Mouse (Mus musculus) neural tube, embryonic 11.5 days (tissue): ENCODE data around the gene Gm49318. TPM values are rescaled to one million over a fixed set of nuclear protein-coding genes. Genes with fewer than 3 reads are reported as not detected.
A peak's percentile ranks its signal among the peaks of the same experiment; 100 is the strongest.

Experiments used
- ATAC-seq: fragments of 200-750 bp; cut with Nextera tagmentation; 2 replicates; pipeline ENCODE4 v1.8.0; 2017; ENCODE audit warnings: moderate number of reproducible peaks, mild to moderate bottlenecking, moderate TSS enrichment, moderate library complexity; ENCODE audit not compliant: insufficient read depth, low FRiP score, low TSS enrichment
- DNase-seq: peaks from one replicate; pipeline ENCODE4 v3.0.0-alpha.2; 2015; ENCODE audit warnings: low spot score
- H3K27ac ChIP-seq: fragments of 300-500 bp; sonication (generic); 2 replicates; pipeline ENCODE4 v1.5.1; 2014; ENCODE audit warnings: low read depth, mild to moderate bottlenecking, low read length
- H3K27me3 ChIP-seq: fragments of 300-500 bp; sonication (generic); 2 replicates; pipeline ENCODE4 v1.6.1; 2014; ENCODE audit warnings: mild to moderate bottlenecking, low read length, mixed read lengths; ENCODE audit not compliant: control insufficient read depth, insufficient read depth
- H3K36me3 ChIP-seq: fragments of 300-500 bp; sonication (generic); 2 replicates; pipeline ENCODE4 v1.6.1; 2014; ENCODE audit warnings: mild to moderate bottlenecking, low read length, moderate library complexity, mixed read lengths; ENCODE audit not compliant: control insufficient read depth, insufficient read depth
- H3K4me1 ChIP-seq: fragments of 300-500 bp; sonication (generic); 2 replicates; pipeline ENCODE4 v1.6.1; 2014; ENCODE audit warnings: low read length, mixed read lengths; ENCODE audit not compliant: control insufficient read depth, insufficient read depth
- H3K4me2 ChIP-seq: fragments of 300-500 bp; sonication (generic); 2 replicates; pipeline ENCODE4 v1.6.1; 2014; ENCODE audit warnings: low read depth, mild to moderate bottlenecking, moderate library complexity
- H3K4me3 ChIP-seq: fragments of 300-500 bp; sonication (generic); 2 replicates; pipeline ENCODE4 v1.5.1; 2014; ENCODE audit warnings: low read depth, low read length
- H3K9ac ChIP-seq: fragments of 300-500 bp; sonication (generic); 2 replicates; pipeline ENCODE4 v1.6.1; 2014; ENCODE audit warnings: mild to moderate bottlenecking, low read length
- H3K9me3 ChIP-seq: fragments of 300-500 bp; sonication (generic); 2 replicates; pipeline ENCODE4 v1.6.1; 2016; ENCODE audit warnings: low read length; ENCODE audit not compliant: control insufficient read depth
- WGBS: fragments of 180-500 bp; shearing (Covaris S2); extraction: QIAGEN DNeasy Blood & Tissue Kit; methylation state at CpG from one replicate; pipeline ENCODE4 v1.1.7; 2014; 5-methylcytosine and 5-hydroxymethylcytosine counted together
- polyA plus RNA-seq: library from polyadenylated mRNA; unstranded; fragments of >200 nt; fragmentation: Nextera tagmentation; extraction: Ambion mirVana; gene quantifications from 2 replicates; pipeline ENCODE4 v1.2.1, GENCODE M21; 2014

Gene Gm49318
- polyA plus RNA-seq, 1 experiment from 2014 or later = not detected

DNA sequence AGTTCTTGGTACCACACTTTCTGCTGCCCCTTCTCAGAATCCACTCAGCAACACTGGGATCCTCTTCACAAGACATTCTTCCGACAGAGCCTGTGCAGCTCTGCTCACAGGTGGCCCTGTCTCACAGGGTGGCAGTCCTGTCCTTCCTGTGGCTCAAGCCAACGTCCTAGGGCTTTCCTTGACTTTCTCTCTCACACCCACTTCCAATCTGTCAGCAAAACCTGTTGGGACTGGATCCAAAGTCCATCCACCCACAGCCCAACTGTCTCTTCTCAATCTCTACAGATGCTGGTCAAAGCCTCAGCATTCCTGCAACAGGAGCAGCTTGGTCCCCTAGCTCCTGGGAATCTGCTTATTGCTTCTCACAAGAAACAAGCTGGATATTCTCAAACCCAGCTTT, 9.7 kb downstream of the Gm49318 start:
- 69% methylated on average over 2 of the region's 2 CpGs for WGBS
- peaks cover 27% of the 10 kb centered on the region for H3K36me3 ChIP-seq

DNA sequence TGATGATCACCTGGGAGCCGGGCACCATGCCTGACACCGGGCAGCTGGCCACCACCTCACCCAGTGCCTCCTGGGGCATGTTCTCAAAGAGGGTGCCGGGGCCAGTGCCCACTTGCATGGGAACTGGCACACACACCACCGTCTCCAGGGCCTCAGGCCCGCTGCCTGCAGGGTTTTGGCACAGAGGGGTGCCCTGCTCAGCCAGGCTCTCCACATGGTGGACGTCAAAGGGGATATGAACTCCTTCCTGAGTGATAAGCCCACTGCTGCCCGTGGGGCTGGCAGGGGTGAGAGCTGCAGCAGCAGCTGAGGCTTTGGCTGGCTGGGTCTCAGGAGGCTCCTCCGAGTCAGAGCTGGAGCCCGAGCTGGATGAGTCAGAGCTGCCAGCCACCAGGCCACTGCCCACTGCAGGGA, 13.0 kb downstream of the Gm49318 start:
- no peak for ATAC-seq
- no peak for DNase-seq
- peaks cover 2% of the 10 kb centered on the region; the same call in 1 of the 2 replicates for H3K27me3 ChIP-seq
- no peak overlapping the region for H3K4me3 ChIP-seq
- no peaks in the 10 kb centered on the region for H3K9me3 ChIP-seq
- no peak overlapping the region for H3K9ac ChIP-seq
- H3K4me2 ChIP-seq = no peak overlapping the region
- no peak overlapping the region for H3K27ac ChIP-seq
- 95% methylated on average over 9 of the region's 9 CpGs for WGBS
- H3K36me3 ChIP-seq = peaks cover 16% of the 10 kb centered on the region
- 0 out of 2 replicates have a peak, but pooled peaks cover 3% of the 10 kb centered on the region for H3K4me1 ChIP-seq

More for the DNA sequence above, 9.7 kb downstream of the Gm49318 start:
- Histone ChIP-seq H3K27me3 (no peaks in the 10 kb centered on the region), H3K9ac (no peak overlapping the region), H3K4me1 (no peaks in the 10 kb centered on the region), H3K9me3 (no peaks in the 10 kb centered on the region), H3K4me2 (no peak overlapping the region), H3K27ac (no peak overlapping the region), H3K4me3 (no peak overlapping the region)
- ATAC-seq = no peak
- no peak for DNase-seq

- Histone ChIP-seq H3K9me3 (no peaks in the 10 kb centered on the region), H3K36me3 (peaks cover 14% of the 10 kb centered on the region), H3K4me2 (no peak overlapping the region), H3K27ac (no peak overlapping the region), H3K4me3 (no peak overlapping the region), H3K4me1 (0 out of 2 replicates have a peak, but pooled peaks cover 3% of the 10 kb centered on the region), H3K27me3 (peaks cover 6% of the 10 kb centered on the region; the same call in 1 of the 2 replicates), H3K9ac (no peak overlapping the region)
- ATAC-seq = no peak
- DNase-seq = no peak
- WGBS = 92% methylated on average over 9 of the region's 9 CpGs
These were observed 14.0 kb downstream of the Gm49318 start for GRCm38 (mm10) chr9:22057031-22057517.

DNA sequence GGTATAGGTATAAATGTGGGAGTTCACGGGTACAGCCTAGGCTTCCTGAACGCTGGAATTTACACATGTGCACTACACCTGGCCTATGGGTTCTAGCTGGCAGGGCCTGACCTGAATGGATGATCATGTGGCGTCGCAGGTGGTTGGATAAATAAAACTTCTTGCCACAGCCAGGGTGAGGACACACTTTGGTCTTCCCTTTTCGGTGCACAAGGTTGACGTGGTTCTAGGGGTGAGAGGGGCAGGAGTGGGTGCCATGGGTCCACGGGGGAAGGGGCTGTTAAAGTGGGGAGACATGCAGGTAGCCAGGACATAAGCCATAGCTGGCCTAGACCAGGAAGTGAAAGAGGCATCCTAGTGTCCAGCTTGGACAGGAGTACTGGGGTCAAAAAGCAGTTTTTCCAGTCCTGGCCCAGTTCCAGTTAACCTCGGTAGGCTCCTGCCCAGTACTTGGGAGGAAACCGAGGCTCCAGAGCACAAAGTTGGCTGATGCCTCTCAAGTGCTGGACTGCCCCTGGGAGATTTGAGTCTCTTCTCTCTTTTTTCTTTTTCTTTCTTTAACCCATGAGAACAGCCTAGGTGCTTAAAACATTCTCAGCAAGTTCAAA, 14.7 kb downstream of the Gm49318 start:
- whole genome bisulfite sequencing = 79% methylated on average over 9 of the region's 9 CpGs
- no peak overlapping the region for H3K27ac ChIP-seq
- H3K36me3 ChIP-seq = peaks cover 14% of the 10 kb centered on the region
- peaks cover 12% of the 10 kb centered on the region for H3K27me3 ChIP-seq
- DNase-seq = no peak
- H3K9me3 ChIP-seq = no peaks in the 10 kb centered on the region
- no peak overlapping the region for H3K9ac ChIP-seq
- H3K4me3 ChIP-seq = no peak overlapping the region
- ATAC-seq = no peak
- no peak overlapping the region for H3K4me2 ChIP-seq
- 0 out of 2 replicates have a peak, but pooled peaks cover 3% of the 10 kb centered on the region for H3K4me1 ChIP-seq

GRCm38 (mm10) chr9:22055713-22056112, 15.3 kb downstream of the Gm49318 start:
- H3K4me1 ChIP-seq = 0 out of 2 replicates have a peak, but pooled peaks cover 3% of the 10 kb centered on the region
- DNase-seq (no peak), ATAC-seq (no peak)
- 36% methylated on average over 29 of the region's 29 CpGs for WGBS
- no peak overlapping the region for H3K27ac ChIP-seq
- H3K9me3 ChIP-seq = no peaks in the 10 kb centered on the region
- peaks cover 15% of the 10 kb centered on the region for H3K27me3 ChIP-seq
- no peak overlapping the region for H3K9ac ChIP-seq
- peaks cover 12% of the 10 kb centered on the region; the same call in 1 of the 2 replicates for H3K36me3 ChIP-seq
- H3K4me2 ChIP-seq = no peak overlapping the region
- no peak overlapping the region for H3K4me3 ChIP-seq

DNA sequence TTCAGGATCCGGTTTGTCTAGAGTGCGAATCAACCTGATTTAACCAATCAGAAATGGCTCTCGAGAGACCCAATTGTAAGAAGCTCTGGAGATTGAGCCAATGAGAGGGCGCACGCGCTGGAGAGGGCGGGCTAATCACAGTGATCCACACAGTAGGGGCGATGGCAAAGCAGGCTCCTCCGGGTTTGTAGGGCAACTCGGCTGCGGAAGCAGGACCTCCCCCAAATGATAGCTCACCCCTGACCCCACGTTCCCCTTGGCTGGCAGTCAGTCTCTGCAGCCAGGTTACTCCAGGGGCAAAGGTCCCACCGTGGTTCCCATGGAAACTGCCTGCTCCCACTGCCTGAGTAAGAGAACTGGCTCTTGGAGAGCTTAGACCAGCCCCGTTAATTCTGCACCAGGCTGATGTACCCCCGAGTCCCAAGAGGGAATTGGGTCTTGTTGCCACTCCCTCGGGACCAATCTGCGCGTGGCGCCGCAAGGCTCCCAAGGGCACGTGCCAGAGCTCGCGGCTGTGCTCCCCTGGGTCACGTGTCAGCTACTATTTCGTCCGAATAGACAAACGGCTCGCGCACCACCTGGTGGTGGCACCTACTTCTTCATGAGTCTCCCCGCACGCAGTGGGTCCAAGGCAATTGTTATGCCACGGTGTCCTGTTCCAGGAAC, 16.5 kb downstream of the Gm49318 start:
- 2% methylated on average over 32 of the region's 32 CpGs for WGBS
- Histone ChIP-seq H3K4me2 (peak overlapping the region; percentile 38), H3K27me3 (peaks cover 19% of the 10 kb centered on the region), H3K9me3 (no peaks in the 10 kb centered on the region), H3K4me1 (peaks cover 9% of the 10 kb centered on the region; the same call in 1 of the 2 replicates), H3K4me3 (no peak overlapping the region), H3K36me3 (peaks cover 12% of the 10 kb centered on the region; the same call in 1 of the 2 replicates), H3K27ac (no peak overlapping the region), H3K9ac (0 out of 2 replicates have a peak overlapping the region, but pooled peaks have one; percentile 18)
- ATAC-seq (peak; percentile 24; the same call in 1 of the 2 replicates), DNase-seq (peak; percentile 84)

DNA sequence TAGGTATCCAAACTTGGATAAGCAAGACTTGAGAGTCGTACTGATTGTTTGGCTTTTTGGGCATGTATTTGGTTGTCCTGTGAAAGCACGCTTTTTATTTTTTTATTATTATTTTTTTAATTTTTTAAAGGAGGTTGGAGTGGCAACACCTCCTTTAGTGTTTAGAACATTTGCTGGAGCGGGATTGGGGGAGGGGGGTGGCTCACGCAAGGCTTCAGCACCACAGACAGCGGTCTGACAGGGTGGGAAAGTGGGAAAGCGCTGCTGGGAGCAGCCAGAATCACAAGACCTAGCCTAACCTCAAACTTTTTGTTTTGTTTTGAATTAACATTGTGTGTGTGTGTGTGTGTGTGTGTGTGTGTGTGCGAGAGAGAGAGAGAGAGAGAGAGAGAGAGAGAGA, 17.4 kb downstream of the Gm49318 start:
- Histone ChIP-seq H3K36me3 (peaks cover 12% of the 10 kb centered on the region; the same call in 1 of the 2 replicates), H3K27me3 (peaks cover 19% of the 10 kb centered on the region), H3K4me1 (peaks cover 14% of the 10 kb centered on the region), H3K9me3 (no peaks in the 10 kb centered on the region), H3K9ac (no peak overlapping the region), H3K4me2 (no peak overlapping the region), H3K4me3 (no peak overlapping the region), H3K27ac (no peak overlapping the region)
- ATAC-seq (no peak), DNase-seq (peak; percentile 46)
- WGBS = 39% methylated on average over 6 of the region's 7 CpGs

DNA sequence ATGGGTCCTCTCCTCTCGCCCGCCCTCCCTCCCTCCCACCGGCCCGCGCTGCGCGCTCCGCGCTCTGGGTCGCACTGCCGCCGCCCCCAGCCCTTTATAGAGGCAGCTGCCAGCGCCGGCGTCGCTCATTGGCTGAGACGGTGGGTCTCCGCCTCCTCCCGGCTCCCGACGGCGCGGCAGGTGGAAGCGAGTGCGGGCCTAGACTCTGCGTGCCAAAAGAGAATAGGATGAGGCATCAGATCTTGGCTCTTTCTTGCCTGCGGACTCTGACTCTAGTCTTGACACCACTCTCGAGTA, 19.2 kb downstream of the Gm49318 start, which contains the start of gene Elavl3:
Elavl3 (minus strand) TSS at position 66 of the 297 bp plus-strand sequence.
- Histone ChIP-seq H3K9me3 (no peaks in the 10 kb centered on the region), H3K4me3 (peak within 1 kb of the TSS; percentile 81), H3K4me2 (peak within 1 kb of the TSS; percentile 68), H3K36me3 (no peaks in the 10 kb centered on the region), H3K9ac (peak within 1 kb of the TSS; percentile 89), H3K4me1 (peaks cover 16% of the 10 kb centered on the region), H3K27me3 (peaks cover 19% of the 10 kb centered on the region), H3K27ac (peak within 1 kb of the TSS; percentile 80)
- ATAC-seq (peak; percentile 73), DNase-seq (peak; percentile 89)
- WGBS = under 1% methylated on average over 21 of the region's 28 CpGs
